Mouse (Mus musculus) olfactory bulb, adult 2 months (tissue): ENCODE data around the gene Pfkm. TPM values are rescaled to one million over a fixed set of nuclear protein-coding genes. Genes with fewer than 3 reads are reported as not detected.

Source experiments
- H3K27ac ChIP-seq: fragments of 200-500 bp; 2 replicates; pipeline ENCODE4 v1.5.1; 2012; ENCODE audit warnings: low read depth, low read length; ENCODE audit not compliant: insufficient read depth
- H3K4me1 ChIP-seq: fragments of 200-500 bp; 2 replicates; pipeline ENCODE4 v1.6.1; 2012; ENCODE audit warnings: low read length; ENCODE audit not compliant: control insufficient read depth, insufficient read depth
- H3K4me3 ChIP-seq: fragments of 200-500 bp; 2 replicates; pipeline ENCODE4 v1.5.1; 2012; ENCODE audit warnings: mild to moderate bottlenecking, low read depth, low read length, moderate library complexity; ENCODE audit not compliant: insufficient read depth
- CTCF ChIP-seq: fragments of 200-500 bp; IDR thresholded peaks from 2 replicates; pipeline ENCODE4 v1.5.1; 2012; ENCODE audit warnings: low read depth, mild to moderate bottlenecking, low read length, moderate library complexity; ENCODE audit not compliant: insufficient read depth
- POLR2A ChIP-seq: fragments of 200-500 bp; IDR thresholded peaks from 2 replicates; pipeline ENCODE4 v1.6.1; 2012; ENCODE audit warnings: mild to moderate bottlenecking, low read depth, low read length, moderate library complexity; ENCODE audit not compliant: insufficient read depth
- WGBS: fragments of 180-500 bp; shearing (Covaris S2); methylation state at CpG from one replicate; pipeline ENCODE4 v1.1.7; 2018; 5-methylcytosine and 5-hydroxymethylcytosine counted together
- polyA plus RNA-seq: library from polyadenylated mRNA; stranded (reverse); fragments of >200 nt; gene quantifications from 2 replicates; pipeline ENCODE4 v1.2.4, GENCODE M21; 2012; ENCODE audit warnings: low replicate concordance; ENCODE audit not compliant: missing spikeins, insufficient read depth, insufficient read length

Pfkm gene
- polyA plus RNA-seq, 1 experiment: not detected

DNA sequence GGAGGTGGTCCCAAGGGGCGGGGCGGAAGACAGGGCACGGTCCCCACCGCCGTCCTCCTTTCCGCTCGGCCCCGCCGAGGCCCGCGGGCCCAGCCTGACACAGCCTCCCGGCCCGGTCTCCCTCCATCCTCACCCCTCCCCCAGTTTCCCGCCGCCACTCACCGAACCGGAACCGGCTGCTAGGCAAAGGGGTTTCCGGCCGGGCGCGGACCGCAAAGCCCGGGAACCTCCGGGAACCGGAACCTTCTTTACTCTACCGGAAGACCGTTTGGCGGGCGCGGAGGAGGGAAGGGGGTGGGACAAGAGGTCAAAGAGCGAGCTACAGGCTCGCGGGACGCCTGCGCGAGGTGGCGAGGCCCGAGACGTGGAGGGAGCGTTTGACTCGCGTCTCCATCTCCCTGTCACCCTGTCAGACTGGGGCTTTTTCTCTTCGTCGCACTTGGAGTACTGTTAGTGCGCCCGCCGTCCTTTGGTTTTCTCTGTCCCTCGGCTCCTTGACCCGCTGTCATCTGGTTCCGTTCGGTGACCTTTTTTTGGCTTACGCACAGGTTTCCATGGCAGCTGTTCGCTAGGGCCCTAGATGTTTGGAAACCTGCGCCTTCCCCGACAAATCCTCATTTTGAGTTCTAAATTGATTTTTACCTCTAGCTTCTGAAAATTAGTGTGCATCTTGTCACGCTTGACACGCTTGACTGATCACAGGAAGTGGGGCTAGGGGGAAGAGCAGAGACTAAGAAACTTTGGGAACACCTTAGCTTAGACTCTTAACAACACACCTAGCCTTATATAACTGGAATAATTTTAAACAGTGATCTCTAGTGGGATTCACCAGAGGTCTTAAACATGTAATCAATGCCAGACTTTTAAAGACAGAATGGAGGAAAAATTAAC, 977 bp downstream of the Pfkm start, which contains the start of gene Senp1:
Gene Senp1 (minus strand): TSS at position 624 of the 891 bp plus-strand sequence.
- TF ChIP-seq CTCF (no peak; the same call in 1 of the 2 replicates), POLR2A (peak; percentile 71)
- H3K4me3 ChIP-seq: peak within 1 kb of the TSS; percentile 75
- peak within 1 kb of the TSS; percentile 89 for H3K27ac ChIP-seq
- no peaks in the 10 kb centered on the region for H3K4me1 ChIP-seq
- WGBS: under 1% methylated on average over 58 of the region's 58 CpGs

DNA sequence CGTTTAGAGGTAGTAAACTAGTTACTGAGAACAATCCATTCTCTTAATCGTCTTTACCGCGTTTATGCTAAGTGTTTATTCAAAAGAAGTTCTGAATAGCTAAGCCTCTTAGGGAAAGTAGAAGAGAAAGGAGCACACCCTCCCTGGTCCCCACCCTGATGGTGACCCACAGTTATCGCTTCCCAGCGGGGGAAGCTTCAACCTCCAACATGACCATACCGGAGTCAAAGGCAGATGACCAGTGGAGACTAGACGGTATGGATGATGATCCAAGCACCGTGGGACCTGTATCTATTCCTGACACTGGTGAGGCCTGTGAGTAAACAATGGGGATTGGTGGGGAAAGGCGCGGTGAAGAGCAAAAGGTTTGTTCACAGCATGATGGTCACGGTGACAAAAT, 2.5 kb downstream of the Pfkm start:
- H3K4me3 ChIP-seq: no peak overlapping the region
- WGBS: 87% methylated on average over 12 of the region's 12 CpGs
- no peaks in the 10 kb centered on the region for H3K4me1 ChIP-seq
- H3K27ac ChIP-seq: no peak overlapping the region
- TF ChIP-seq POLR2A (no peak), CTCF (no peak)

DNA sequence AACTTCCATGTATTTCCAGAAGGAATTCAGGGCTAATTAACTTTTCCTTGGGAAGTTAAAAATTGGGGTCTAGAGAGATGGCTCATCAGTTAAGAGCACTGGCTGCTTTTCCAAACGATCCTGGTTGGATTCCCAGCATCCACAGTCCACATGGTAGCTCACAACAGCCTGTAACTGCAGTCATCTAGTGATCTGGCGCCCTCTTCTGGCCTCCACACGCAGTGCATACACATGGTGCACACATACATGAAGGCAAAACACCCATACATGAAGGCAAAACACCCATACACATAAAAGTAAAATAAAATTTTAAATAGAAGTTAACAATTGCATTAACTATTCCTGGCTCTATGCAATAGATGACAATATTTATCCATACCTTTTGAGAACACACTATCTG, 4.6 kb downstream of the Pfkm start:
- Histone ChIP-seq H3K4me1 (no peaks in the 10 kb centered on the region), H3K4me3 (no peak overlapping the region), H3K27ac (no peak overlapping the region)
- WGBS: 43% methylated on average over 3 of the region's 3 CpGs
- no peak for TF ChIP-seq CTCF
- no peak for TF ChIP-seq POLR2A

DNA sequence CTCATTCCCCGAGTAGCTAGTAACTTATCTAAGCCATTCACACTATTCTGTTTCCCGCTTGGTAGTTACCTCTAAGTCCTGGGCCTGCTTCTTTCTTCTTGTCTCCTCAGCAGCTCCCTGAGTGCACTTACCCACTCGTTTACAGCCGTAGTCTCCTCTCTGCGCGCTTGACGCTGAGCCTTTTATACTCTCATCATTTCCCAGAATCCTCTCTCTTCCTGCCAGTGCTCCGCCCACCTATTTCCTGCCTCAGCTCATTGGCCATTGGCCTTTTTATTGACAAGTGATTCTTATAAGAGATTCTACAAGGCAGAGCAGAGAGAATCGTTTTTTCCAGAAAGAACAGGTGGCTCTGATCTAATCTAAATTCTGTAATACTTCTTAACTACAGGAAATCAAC, 6.1 kb downstream of the Pfkm start:
- 87% methylated on average over 9 of the region's 9 CpGs for WGBS
- Histone ChIP-seq H3K4me1 (no peaks in the 10 kb centered on the region), H3K27ac (no peak overlapping the region), H3K4me3 (no peak overlapping the region)
- TF ChIP-seq POLR2A (no peak), CTCF (no peak)

DNA sequence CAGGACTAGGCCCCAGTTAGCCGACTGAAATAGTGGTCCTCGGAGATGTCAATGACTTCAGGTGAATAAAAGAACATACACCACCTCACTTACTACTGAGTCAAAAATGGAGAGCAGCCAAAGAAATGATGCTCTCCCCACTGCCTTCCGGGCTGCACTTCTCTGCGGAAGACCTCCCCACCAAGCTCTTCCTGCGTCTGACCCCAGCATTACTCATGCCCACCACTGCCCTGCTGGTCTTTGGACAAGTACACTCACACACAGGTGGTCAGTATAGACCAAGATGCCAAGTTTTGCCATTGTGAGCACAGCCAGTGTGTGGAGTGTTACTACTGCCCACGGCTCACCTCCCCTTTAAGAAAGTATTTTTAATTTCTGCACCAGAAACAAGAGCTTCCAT, 10.0 kb downstream of the Pfkm start:
- no peak overlapping the region for H3K27ac ChIP-seq
- no peak for TF ChIP-seq CTCF
- no peak for TF ChIP-seq POLR2A
- 88% methylated on average over 6 of the region's 6 CpGs for WGBS
- H3K4me3 ChIP-seq: no peak overlapping the region
- no peaks in the 10 kb centered on the region for H3K4me1 ChIP-seq

DNA sequence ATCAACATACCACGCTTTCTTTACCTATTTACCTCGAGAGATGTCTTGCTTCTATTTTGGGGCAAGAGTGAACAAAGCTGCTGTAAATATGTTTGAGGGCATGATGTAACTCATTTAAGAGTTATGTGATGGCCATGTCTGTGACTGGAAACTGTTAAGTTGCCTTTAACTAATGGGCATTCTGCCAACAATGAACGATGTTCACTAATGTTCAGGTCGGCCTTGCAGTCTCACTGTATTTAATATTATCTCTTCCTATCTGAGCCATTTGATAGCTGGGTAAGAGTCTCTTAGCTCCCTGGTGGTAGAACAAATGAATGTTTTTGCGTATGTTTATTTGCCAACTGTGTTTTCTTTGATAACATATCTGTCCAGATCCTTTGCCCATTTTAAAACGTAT, 14.1 kb downstream of the Pfkm start:
- H3K4me3 ChIP-seq: no peak overlapping the region
- 67% methylated on average over 6 of the region's 6 CpGs for WGBS
- no peak overlapping the region for H3K27ac ChIP-seq
- TF ChIP-seq CTCF (no peak), POLR2A (no peak)
- H3K4me1 ChIP-seq: peaks cover 14% of the 10 kb centered on the region

DNA sequence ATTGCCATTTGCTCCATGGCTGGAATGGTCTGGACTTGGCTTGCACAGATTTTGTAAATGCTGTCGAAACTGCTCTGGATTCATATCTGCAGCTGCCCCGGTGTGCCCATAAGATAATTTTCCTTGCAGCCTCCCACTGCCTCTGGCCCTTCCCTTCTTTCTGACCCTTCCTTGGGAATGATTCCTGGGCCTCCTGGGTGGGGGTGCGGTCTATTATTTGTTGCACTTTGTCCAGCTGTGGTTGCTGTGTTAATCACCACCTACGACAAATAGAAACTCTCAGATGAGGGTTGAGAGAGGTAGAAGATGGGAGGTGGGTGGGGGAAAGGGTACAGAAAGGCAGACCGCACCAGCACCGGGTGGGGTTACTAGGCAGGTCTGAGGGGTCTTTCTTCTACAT, 14.8 kb downstream of the Pfkm start:
- no peak overlapping the region for H3K4me3 ChIP-seq
- no peak for TF ChIP-seq CTCF
- TF ChIP-seq POLR2A: no peak
- 80% methylated on average over 6 of the region's 6 CpGs for WGBS
- no peak overlapping the region for H3K27ac ChIP-seq
- peaks cover 20% of the 10 kb centered on the region for H3K4me1 ChIP-seq

DNA sequence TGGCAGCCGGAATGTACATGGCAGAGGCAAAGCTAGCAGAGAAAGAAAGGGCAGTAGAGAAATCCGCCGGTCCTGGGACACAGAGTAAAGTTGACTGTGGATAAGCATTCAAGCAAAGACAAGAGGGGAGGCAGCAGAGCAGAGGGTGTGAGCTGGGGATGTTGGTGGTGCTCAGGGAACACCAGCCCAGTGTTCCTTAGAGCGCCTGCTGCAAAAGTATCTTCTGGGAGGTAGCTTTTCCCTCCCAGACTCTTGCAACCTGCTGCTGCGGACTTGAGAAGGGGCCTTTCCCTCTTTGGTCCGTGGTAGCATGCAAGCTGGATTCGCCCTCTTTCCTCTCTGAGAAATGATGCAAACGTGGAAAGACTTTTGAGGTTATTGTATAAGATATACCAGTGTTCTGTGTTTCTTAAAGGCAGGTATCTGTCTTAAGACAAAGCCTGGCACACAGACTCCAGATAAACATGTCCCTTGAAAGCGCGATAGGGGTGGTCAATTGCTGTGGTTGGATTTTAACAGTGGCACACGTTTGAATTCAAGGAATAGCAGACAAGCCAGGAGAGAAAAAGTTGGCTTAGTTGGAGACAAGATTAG, 15.4 kb downstream of the Pfkm start:
- Histone ChIP-seq H3K27ac (peak overlapping the region; percentile 8; the same call in 1 of the 2 replicates), H3K4me1 (peaks cover 22% of the 10 kb centered on the region), H3K4me3 (peak overlapping the region; percentile 73)
- WGBS: 24% methylated on average over 11 of the region's 11 CpGs
- no peak for TF ChIP-seq POLR2A
- no peak for TF ChIP-seq CTCF
